ENCODE assay signal across 21 mouse cellular contexts in genomic region chr2:38291526-38291925, GRCm38 (mm10). TPM values are rescaled to one million over a fixed set of nuclear protein-coding genes. Genes with fewer than 3 reads are reported as not detected.
DNase-seq lines count a peak whose midpoint lies in the region.
"Had no signal": no experiment of that assay in that cellular context is flagged by ENCODE, and none has a peak within 500 bp of the region (broad histone marks: within the 10 kb centered on the region; RNA-seq: fewer than 3 reads in every experiment).

No protein-coding gene starts in this region.

- peak; percentile 80 for DNase-seq in heart, adult 11 months
- no peak for DNase-seq in heart, postnatal 4 days
- peak; percentile 45 for DNase-seq in 3134 (ENCODE audit: extremely low read depth, insufficient read length, low spot score)
- peak; percentile 75 for DNase-seq in Muller cell, postnatal 12 days (ENCODE audit: inconsistent ontology term)
- peak; percentile 18 for DNase-seq in fat pad, adult 2 months (ENCODE audit: extremely low read depth, low read depth, low spot score)
- DNase-seq in layer of hippocampus, adult 18-20 months (ENCODE audit: low spot score in 2 of 2) = no peak
- DNase-seq in frontal cortex, postnatal 14 days (ENCODE audit: low spot score in 2 of 2) = no peak
- DNase-seq in gastrocnemius, postnatal 10 days = no peak
- DNase-seq: B cell, adult 2 months; cerebellum, adult 8-10 months; cerebellum, postnatal 36 days; gastrocnemius, postnatal 25 days; heart, adult 2 months; kidney, adult 18-20 months; kidney, postnatal 14 days; midbrain, embryonic 14.5 days; right cerebral cortex, adult 18-20 months; right cerebral cortex, postnatal 4 days; thymus, adult 2 months had no signal

RNA-seq across cellular contexts. Expression of gene Dennd1a, which starts 4.3 kb away (rescaled TPM):
- 10 to 100 TPM; 31.3 to 31.6 TPM for total RNA-seq in heart, postnatal 4 days (2021)
- 10 to 100 TPM; 77.6 to 82.6 TPM for total RNA-seq in layer of hippocampus, adult 18-20 months (2021)
- total RNA-seq in gastrocnemius, postnatal 10 days (2021) = 10 to 100 TPM; 28.3 to 29.8 TPM

RNA-seq across cellular contexts. Expression of gene Lhx2, which starts 47.6 kb away (rescaled TPM):
- total RNA-seq in heart, postnatal 4 days (2021) = 1 to 10 TPM in 1 of 2 experiments, under 1 TPM in 1; 0.29 to 1.2 TPM
- total RNA-seq in layer of hippocampus, adult 18-20 months (2021) = 100 to 1,000 TPM in 1 of 2 experiments, 10 to 100 TPM in 1; 94.8 to 106 TPM
- total RNA-seq in gastrocnemius, postnatal 10 days (2021) = 1 to 10 TPM in 1 of 2 experiments, under 1 TPM in 1; 0.59 to 1.2 TPM
- total RNA-seq: adrenal gland, adult 18-20 months; heart, adult 2 months; megakaryocyte-erythroid progenitor cell, adult 5-6 weeks had no signal

Comparison
In these comparisons a context has a peak if more than half of its experiments do, and no peak if none do; other contexts are left out.
1. DNase-seq: peak in heart, adult 11 months (single experiment), 3134 (single experiment), Muller cell, postnatal 12 days (single experiment) and fat pad, adult 2 months (single experiment); none in heart, postnatal 4 days (single experiment), layer of hippocampus, adult 18-20 months (0 of 2), frontal cortex, postnatal 14 days (0 of 2) and gastrocnemius, postnatal 10 days (single experiment).
2. RNA of gene Lhx2, which starts 47.6 kb away (total RNA-seq): 94.8 to 106 TPM in layer of hippocampus, adult 18-20 months; 0.59 to 1.2 TPM in gastrocnemius, postnatal 10 days and 0.29 to 1.2 TPM in heart, postnatal 4 days; every median in the first group is over 10 times any median in the second.